Mouse (Mus musculus): ENCODE measurements at regions not wholly inside any gene's neighbourhood (a gene's known extent, or its start where the extent isn't known, plus 50 kb on each side); places are given as distances from the start of the nearest gene placed in this dataset.
A peak's percentile ranks its signal among the peaks of the same experiment; 100 is the strongest.
"Not testable (repeated sequence)": the region's sequence is repeated elsewhere in the genome, so short reads cannot be mapped to it uniquely, and the experiment has no call there.

- DNase-seq (ENCODE audit: low read depth) = peak; percentile 63
Observed at GRCm38 (mm10) chr1:164744955-164745608, 51.4 kb upstream of the Dpt start.

GRCm38 (mm10) chr1:164744499-164744898, 51.9 kb upstream of the Dpt start:
- no peak for DNase-seq (ENCODE audit: low read depth)

- DNase-seq (ENCODE audit: low read depth) = not testable (repeated sequence)
Observed at GRCm38 (mm10) chr1:164742897-164743296, 53.5 kb upstream of the Dpt start.

- peak; percentile 48 for DNase-seq (ENCODE audit: low read depth)
Observed at GRCm38 (mm10) chr1:164735646-164736045, 60.8 kb upstream of the Dpt start.

- DNase-seq (ENCODE audit: low read depth) = peak; percentile 38
Observed at GRCm38 (mm10) chr1:164733741-164734140, 62.7 kb upstream of the Dpt start.

- no peak for DNase-seq (ENCODE audit: low read depth)
Observed at GRCm38 (mm10) chr1:164722054-164722453, 74.4 kb upstream of the Dpt start.

- peak; percentile 10 for DNase-seq (ENCODE audit: low read depth)
Observed at GRCm38 (mm10) chr1:164714905-164715304, 81.5 kb upstream of the Dpt start.

GRCm38 (mm10) chr1:164713798-164714551, 82.5 kb upstream of the Dpt start:
- DNase-seq (ENCODE audit: low read depth) = no peak

GRCm38 (mm10) chr1:164712514-164712913, 83.9 kb upstream of the Dpt start:
- no peak for DNase-seq (ENCODE audit: low read depth)

GRCm38 (mm10) chr1:164704397-164705091, 91.9 kb upstream of the Dpt start:
- DNase-seq (ENCODE audit: low read depth) = no peak

- no peak for DNase-seq (ENCODE audit: low read depth)
Observed at GRCm38 (mm10) chr1:164703560-164704131, 92.8 kb upstream of the Dpt start.

GRCm38 (mm10) chr1:164690055-164690454, 106.4 kb upstream of the Dpt start:
- DNase-seq (ENCODE audit: low read depth) = no peak

GRCm38 (mm10) chr1:164689311-164689710, 107.1 kb upstream of the Dpt start:
- DNase-seq (ENCODE audit: low read depth) = no peak

GRCm38 (mm10) chr1:164684437-164684836, 112.0 kb upstream of the Dpt start:
- DNase-seq (ENCODE audit: low read depth) = no peak

GRCm38 (mm10) chr1:164683788-164684187, 112.7 kb upstream of the Dpt start:
- DNase-seq (ENCODE audit: low read depth) = peak; percentile 17

GRCm38 (mm10) chr1:164682867-164683599, 113.4 kb upstream of the Dpt start:
- DNase-seq (ENCODE audit: low read depth) = no peak

- DNase-seq (ENCODE audit: low read depth) = no peak
Observed at GRCm38 (mm10) chr1:164682426-164682825, 114.0 kb upstream of the Dpt start.

GRCm38 (mm10) chr1:164681582-164681981, 114.9 kb upstream of the Dpt start:
- DNase-seq (ENCODE audit: low read depth) = no peak

- peak; percentile 11 for DNase-seq (ENCODE audit: low read depth)
Observed at GRCm38 (mm10) chr1:164678303-164678702, 118.1 kb upstream of the Dpt start.

GRCm38 (mm10) chr1:164652244-164652643, 144.2 kb upstream of the Dpt start:
- DNase-seq (ENCODE audit: low read depth) = no peak

GRCm38 (mm10) chr1:164637901-164638462, 158.5 kb upstream of the Dpt start:
- no peak for DNase-seq (ENCODE audit: low read depth)

- peak; percentile 95 for DNase-seq (ENCODE audit: low read depth)
Observed at GRCm38 (mm10) chr1:164631679-164632078, 164.8 kb upstream of the Dpt start.

Measured in NIH3T3 (cell line).